Mouse (Mus musculus) lung, embryonic 14.5 days (tissue): ENCODE data around the gene Scgb1b18. TPM values are rescaled to one million over a fixed set of nuclear protein-coding genes. Genes with fewer than 3 reads are reported as not detected.
"Not testable (repeated sequence)": the region's sequence is repeated elsewhere in the genome, so short reads cannot be mapped to it uniquely, and the experiment has no call there.

Experiments
- ATAC-seq: fragments of 200-750 bp; cut with Nextera tagmentation; 2 replicates; pipeline ENCODE4 v1.8.0; 2017; ENCODE audit warnings: mild to moderate bottlenecking, moderate TSS enrichment, moderate library complexity; ENCODE audit not compliant: insufficient read depth
- DNase-seq: peaks from one replicate; pipeline ENCODE4 v3.0.0-alpha.2; 2015
- H3K27ac ChIP-seq: fragments of 300-500 bp; sonication (generic); 2 replicates; pipeline ENCODE4 v1.5.1; 2014; ENCODE audit warnings: low read depth, mild to moderate bottlenecking, moderate library complexity
- H3K27me3 ChIP-seq: fragments of 300-500 bp; sonication (generic); 2 replicates; pipeline ENCODE4 v1.6.1; 2014; ENCODE audit warnings: low read length, control low read depth; ENCODE audit not compliant: insufficient read depth
- H3K36me3 ChIP-seq: fragments of 300-500 bp; sonication (generic); 2 replicates; pipeline ENCODE4 v1.6.1; 2014; ENCODE audit warnings: control low read depth; ENCODE audit not compliant: insufficient read depth
- H3K4me1 ChIP-seq: fragments of 300-500 bp; sonication (generic); 2 replicates; pipeline ENCODE4 v1.6.1; 2014; ENCODE audit warnings: antibody characterized with exemption, control low read depth; ENCODE audit not compliant: insufficient read depth
- H3K4me2 ChIP-seq: fragments of 300-500 bp; sonication (generic); 2 replicates; pipeline ENCODE4 v1.6.1; 2014; ENCODE audit warnings: mild to moderate bottlenecking
- H3K4me3 ChIP-seq: fragments of 300-500 bp; sonication (generic); 2 replicates; pipeline ENCODE4 v1.5.1; 2014; ENCODE audit warnings: low read depth, low read length
- H3K9ac ChIP-seq: fragments of 300-500 bp; sonication (generic); 2 replicates; pipeline ENCODE4 v1.6.1; 2014
- H3K9me3 ChIP-seq: fragments of 300-500 bp; sonication (generic); 2 replicates; pipeline ENCODE4 v1.6.1; 2016; ENCODE audit warnings: low read depth, low read length, control low read depth
- WGBS: fragments of 180-500 bp; shearing (Covaris S2); extraction: QIAGEN DNeasy Blood & Tissue Kit; methylation state at CpG from one replicate; pipeline ENCODE4 v1.1.7; 2014; 5-methylcytosine and 5-hydroxymethylcytosine counted together
- polyA plus RNA-seq: library from polyadenylated mRNA; unstranded; fragments of >200 nt; fragmentation: Nextera tagmentation; extraction: Ambion mirVana; gene quantifications from 2 replicates; pipeline ENCODE4 v1.2.1, GENCODE M21; 2014

Scgb1b18 gene
- polyA plus RNA-seq: not detected in 2 replicates

DNA sequence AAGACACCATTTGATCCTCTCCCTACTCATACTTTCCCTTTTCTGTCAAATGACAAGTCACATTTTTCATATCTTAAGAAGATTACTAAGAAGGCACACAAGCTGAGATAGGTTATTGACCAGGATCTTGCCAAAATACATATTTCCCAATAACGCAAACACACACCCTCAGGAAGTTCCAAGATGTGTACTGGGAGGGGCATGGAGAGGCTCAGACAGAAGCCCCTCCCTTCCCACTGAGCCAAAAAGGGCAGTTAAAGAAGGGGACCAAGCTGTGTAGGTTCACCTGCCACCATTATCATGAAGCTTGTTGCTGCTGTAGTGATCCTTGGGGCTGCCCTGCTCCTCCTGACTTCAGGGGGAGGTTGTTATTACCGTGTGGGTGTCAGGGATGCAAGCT, at the start of gene Scgb1b18:
Gene Scgb1b18, plus strand, starts transcription at position 301 of the 400 bp plus-strand sequence.
- H3K27ac ChIP-seq, ATAC-seq: not testable (repeated sequence)

DNA sequence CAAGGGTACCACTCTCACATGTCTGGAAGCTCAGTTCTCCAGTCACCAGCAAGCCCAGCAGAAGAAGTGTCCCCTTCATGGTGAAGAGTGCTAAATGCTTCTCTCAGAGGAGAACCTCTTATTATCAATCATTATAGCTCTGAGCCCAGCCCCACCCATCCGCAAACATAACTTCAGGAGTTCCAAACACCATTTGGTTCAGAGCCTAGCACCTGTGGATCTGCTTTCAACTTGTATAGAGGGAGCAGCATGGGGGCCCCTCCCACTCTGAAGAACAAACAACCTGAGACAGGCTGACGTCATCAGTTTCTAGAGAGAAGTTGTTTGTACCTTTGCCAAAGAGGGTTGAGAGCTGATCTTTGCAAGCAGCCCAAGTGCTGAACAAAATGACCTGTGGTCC, 11.6 kb upstream of the Scgb1b18 start, which contains the start of gene Scgb2b18:
Gene Scgb2b18, minus strand, starts transcription at position 101 of the 400 bp plus-strand sequence.
- H3K4me2 ChIP-seq, H3K9ac ChIP-seq, ATAC-seq, H3K4me3 ChIP-seq, H3K36me3 ChIP-seq, DNase-seq, H3K9me3 ChIP-seq, H3K4me1 ChIP-seq, H3K27ac ChIP-seq, H3K27me3 ChIP-seq: not testable (repeated sequence)
- 91% methylated on average over 2 of the region's 2 CpGs for WGBS

More for the DNA sequence above, at the start of gene Scgb1b18:
- not testable (repeated sequence) for H3K27me3 ChIP-seq, H3K9ac ChIP-seq, H3K4me2 ChIP-seq, H3K36me3 ChIP-seq, H3K4me1 ChIP-seq, H3K4me3 ChIP-seq, H3K9me3 ChIP-seq, DNase-seq
- no CpG with 5 or more reads among the region's 2 CpGs for WGBS

Other genes starting within 250 kb of the Scgb1b18 start
- gene Scgb2b17, start 129.0 kb upstream of the Scgb1b18 start, polyA plus RNA-seq: not detected in 2 replicates
- not detected in 2 replicates for gene Scgb1b17, start 122.1 kb upstream of the Scgb1b18 start, polyA plus RNA-seq
- not detected in 2 replicates for gene Scgb2b18, start 11.7 kb upstream of the Scgb1b18 start, polyA plus RNA-seq
- gene Scgb2b19, start 94.8 kb downstream of the Scgb1b18 start, polyA plus RNA-seq: not detected in 2 replicates
- not detected in 2 replicates for gene Scgb1b19, start 101.7 kb downstream of the Scgb1b18 start, polyA plus RNA-seq
- gene Scgb2b20, start 180.8 kb downstream of the Scgb1b18 start, polyA plus RNA-seq: not detected in 2 replicates
- not detected in 2 replicates for gene Scgb1b20, start 187.7 kb downstream of the Scgb1b18 start, polyA plus RNA-seq